Mouse (Mus musculus) spleen, embryonic (tissue): ENCODE results near the gene Fstl5.

Source experiments
- CTCF ChIA-PET: fragments of 350-600 bp; sonication (Branson Sonifier 250); formaldehyde crosslinking; loops from one replicate; lab custom pipeline; 2022; lab: Charles Lee

Gene Fstl5

GRCm38 (mm10) chr3:76508811-76509210 lies 434.7 kb downstream of the Fstl5 start:
- CTCF ChIA-PET, result no interaction called here

- CTCF ChIA-PET, result no interaction called here
Measured at GRCm38 (mm10) chr3:76567346-76567745, 493.3 kb downstream of the Fstl5 start.

GRCm38 (mm10) chr3:76572478-76572877 lies 498.4 kb downstream of the Fstl5 start:
- CTCF ChIA-PET, result no interaction called here

- CTCF ChIA-PET, result no interaction called here
Measured at GRCm38 (mm10) chr3:76572920-76573541, 499.0 kb downstream of the Fstl5 start.

GRCm38 (mm10) chr3:76593148-76593547 lies 519.1 kb downstream of the Fstl5 start:
- CTCF ChIA-PET, result no interaction called here

- CTCF ChIA-PET, result no interaction called here
Measured at GRCm38 (mm10) chr3:76620044-76620443, 546.0 kb downstream of the Fstl5 start.

GRCm38 (mm10) chr3:76654243-76654642 lies 580.2 kb downstream of the Fstl5 start:
- CTCF ChIA-PET, result no interaction called here

- CTCF ChIA-PET, result no interaction called here
Measured at GRCm38 (mm10) chr3:76670859-76671258, 596.8 kb downstream of the Fstl5 start.

GRCm38 (mm10) chr3:76676006-76676405 lies 601.9 kb downstream of the Fstl5 start:
- CTCF ChIA-PET, result no interaction called here

GRCm38 (mm10) chr3:76679853-76680545 lies 605.9 kb downstream of the Fstl5 start:
- CTCF ChIA-PET, result no interaction called here

GRCm38 (mm10) chr3:76680546-76680883 lies 606.4 kb downstream of the Fstl5 start:
- CTCF ChIA-PET, result no interaction called here

- CTCF ChIA-PET, result no interaction called here
Measured at GRCm38 (mm10) chr3:76697134-76697629, 623.1 kb downstream of the Fstl5 start.

- CTCF ChIA-PET, result no interaction called here
Measured at GRCm38 (mm10) chr3:76739221-76739620, 665.2 kb downstream of the Fstl5 start.
